Mouse (Mus musculus) MEL (cell line): Measurements from ENCODE around the gene Dnm1l. TPM values are rescaled to one million over a fixed set of nuclear protein-coding genes. Genes with fewer than 3 reads are reported as not detected.

Experiments used
- DNase-seq: peaks from one replicate; pipeline ENCODE4 v3.0.0; 2011; ENCODE audit warnings: low read depth, low spot score
- H3K27ac ChIP-seq: 2 replicates; pipeline ENCODE4 v1.5.1; 2012; ENCODE audit warnings: low read depth, mild to moderate bottlenecking, control low read depth, low read length, moderate library complexity; ENCODE audit not compliant: control insufficient read depth
- H3K27me3 ChIP-seq, 2 experiments: fragments of 150-350 bp in 1 of 2; sonication (generic) in 1 of 2; 2 replicates each; pipeline ENCODE4 v1.6.1; 2012; ENCODE audit warnings: low read length in 2 of 2, mild to moderate bottlenecking in 2 of 2, improper control_type of control experiment in 1 of 2, moderate library complexity in 1 of 2; ENCODE audit not compliant: insufficient read depth in 2 of 2, control insufficient read depth in 1 of 2
- H3K36me3 ChIP-seq, 2 experiments: 2 replicates each; pipeline ENCODE4 v1.6.1; 2012 to 2014; ENCODE audit warnings: low read length in 2 of 2, improper control_type of control experiment in 1 of 2, inconsistent platforms in 1 of 2, mild to moderate bottlenecking in 1 of 2; ENCODE audit not compliant: insufficient read depth in 2 of 2, control insufficient read depth in 1 of 2
- H3K4me1 ChIP-seq, 2 experiments: fragments of 150-350 bp in 1 of 2; sonication (generic) in 1 of 2; 2 replicates each; pipeline ENCODE4 v1.6.1; 2012; ENCODE audit warnings: low read length in 2 of 2, improper control_type of control experiment in 1 of 2, mild to moderate bottlenecking in 1 of 2; ENCODE audit not compliant: insufficient read depth in 2 of 2, control insufficient read depth in 1 of 2
- H3K4me3 ChIP-seq, 2 experiments: fragments of 150-350 bp in 1 of 2; sonication (generic) in 1 of 2; 2 replicates each; pipeline ENCODE4 v1.5.1; 2012; ENCODE audit warnings: low read depth in 2 of 2, low read length in 2 of 2, mild to moderate bottlenecking in 2 of 2, moderate library complexity in 2 of 2, control low read depth in 1 of 2, improper control_type of control experiment in 1 of 2; ENCODE audit not compliant: control insufficient read depth in 1 of 2, insufficient read depth in 1 of 2
- H3K79me2 ChIP-seq: 2 replicates; pipeline ENCODE4 v1.6.1; 2012; ENCODE audit warnings: mild to moderate bottlenecking, low read length, moderate library complexity; ENCODE audit not compliant: control insufficient read depth, poor library complexity, insufficient read depth
- H3K9ac ChIP-seq: 2 replicates; pipeline ENCODE4 v1.6.1; 2012; ENCODE audit warnings: low read depth, mild to moderate bottlenecking, control low read depth, low read length, moderate library complexity; ENCODE audit not compliant: control insufficient read depth, poor library complexity, severe bottlenecking
- H3K9me3 ChIP-seq: fragments of 150-350 bp; sonication (generic); replicated peaks from 2 replicates; pipeline ENCODE4 v1.6.1; 2012; ENCODE audit warnings: mild to moderate bottlenecking, low read length, improper control_type of control experiment, moderate library complexity; ENCODE audit not compliant: insufficient read depth
- CHD1 ChIP-seq: IDR thresholded peaks from 2 replicates; pipeline ENCODE4 v1.6.1; 2012; ENCODE audit warnings: low read depth, mild to moderate bottlenecking, inconsistent platforms, low read length, improper control_type of control experiment
- CHD2 ChIP-seq: IDR thresholded peaks from 2 replicates; pipeline ENCODE4 v1.6.1; 2011; ENCODE audit warnings: low read length, improper control_type of control experiment
- CTCF ChIP-seq, 3 experiments: IDR thresholded peaks in 2 of 3; conservative IDR thresholded peaks in 1 of 3; 2 replicates each; pipeline ENCODE4 v1.5.1; 2011 to 2012; ENCODE audit warnings: low read length in 3 of 3, low read depth in 2 of 3, mild to moderate bottlenecking in 2 of 3, improper control_type of control experiment in 1 of 3, inconsistent platforms in 1 of 3, mixed read lengths in 1 of 3, moderate library complexity in 1 of 3; ENCODE audit not compliant: control insufficient read depth in 1 of 3, insufficient read depth in 1 of 3, poor library complexity in 1 of 3, severe bottlenecking in 1 of 3
- E2F4 ChIP-seq: IDR thresholded peaks from 2 replicates; pipeline ENCODE4 v1.6.1; 2011; ENCODE audit warnings: low read depth, low read length, improper control_type of control experiment, borderline replicate concordance
- ELF1 ChIP-seq: IDR thresholded peaks from 2 replicates; pipeline ENCODE4 v1.6.1; 2014; ENCODE audit warnings: low read depth, mild to moderate bottlenecking, inconsistent platforms, low read length, improper control_type of control experiment, moderate library complexity
- ETS1 ChIP-seq: IDR thresholded peaks from 2 replicates; pipeline ENCODE4 v1.6.1; 2012; ENCODE audit warnings: low read depth, mild to moderate bottlenecking, inconsistent platforms, low read length, improper control_type of control experiment, moderate library complexity
- GABPA ChIP-seq: IDR thresholded peaks from 2 replicates; pipeline ENCODE4 v1.6.1; 2012; ENCODE audit warnings: low read depth, mild to moderate bottlenecking, inconsistent platforms, low read length, improper control_type of control experiment, moderate library complexity
- GATA1 ChIP-seq: IDR thresholded peaks from 2 replicates; pipeline ENCODE4 v1.6.1; 2011; ENCODE audit warnings: low read depth, low read length, improper control_type of control experiment
- JUND ChIP-seq: IDR thresholded peaks from 2 replicates; pipeline ENCODE4 v1.6.1; 2011; ENCODE audit warnings: low read depth, mild to moderate bottlenecking, improper control_type of control experiment, low read length
- MAFK ChIP-seq: IDR thresholded peaks from 2 replicates; pipeline ENCODE4 v1.6.1; 2011; ENCODE audit warnings: low read depth, mild to moderate bottlenecking, low read length, improper control_type of control experiment, borderline replicate concordance
- MAX ChIP-seq: IDR thresholded peaks from 2 replicates; pipeline ENCODE4 v1.6.1; 2011; ENCODE audit warnings: low read length, improper control_type of control experiment
- MEF2A ChIP-seq: IDR thresholded peaks from 2 replicates; pipeline ENCODE4 v1.6.1; 2014; ENCODE audit warnings: low read depth, mild to moderate bottlenecking, inconsistent platforms, low read length, improper control_type of control experiment; ENCODE audit not compliant: poor library complexity, insufficient replicate concordance, severe bottlenecking; ENCODE audit errors: extremely low read depth
- MXI1 ChIP-seq: IDR thresholded peaks from 2 replicates; pipeline ENCODE4 v1.6.1; 2011; ENCODE audit warnings: mild to moderate bottlenecking, low read depth, low read length, improper control_type of control experiment
- MYB ChIP-seq: IDR thresholded peaks from 2 replicates; pipeline ENCODE4 v1.6.1; 2011; ENCODE audit warnings: mild to moderate bottlenecking, low read depth, low read length, improper control_type of control experiment
- POLR2AphosphoS2 ChIP-seq: IDR thresholded peaks from 2 replicates; pipeline ENCODE4 v1.6.1; 2011; ENCODE audit warnings: low read length, improper control_type of control experiment
- RAD21 ChIP-seq: IDR thresholded peaks from 2 replicates; pipeline ENCODE4 v1.6.1; 2011; ENCODE audit warnings: mild to moderate bottlenecking, low read depth, low read length, improper control_type of control experiment
- SMC3 ChIP-seq: IDR thresholded peaks from 2 replicates; pipeline ENCODE4 v1.6.1; 2011; ENCODE audit warnings: low read depth, low read length, improper control_type of control experiment
- TBP ChIP-seq: IDR thresholded peaks from 2 replicates; pipeline ENCODE4 v1.8.0; 2011; ENCODE audit warnings: low read depth, low read length, improper control_type of control experiment
- TCF12 ChIP-seq: IDR thresholded peaks from 2 replicates; pipeline ENCODE4 v1.6.1; 2014; ENCODE audit warnings: low read depth, mild to moderate bottlenecking, inconsistent platforms, low read length, improper control_type of control experiment, moderate library complexity
- USF1 ChIP-seq: IDR thresholded peaks from 2 replicates; pipeline ENCODE4 v1.6.1; 2014; ENCODE audit warnings: low read depth, mild to moderate bottlenecking, inconsistent platforms, low read length, improper control_type of control experiment, moderate library complexity
- ZC3H11A ChIP-seq: IDR thresholded peaks from 2 replicates; pipeline ENCODE4 v1.6.1; 2012; ENCODE audit warnings: low read depth, mild to moderate bottlenecking, inconsistent platforms, low read length, improper control_type of control experiment
- ZKSCAN1 ChIP-seq: IDR thresholded peaks from 2 replicates; pipeline ENCODE4 v1.6.1; 2012; ENCODE audit warnings: low read depth, mild to moderate bottlenecking, inconsistent platforms, low read length, improper control_type of control experiment, moderate library complexity
- polyA plus RNA-seq, 2 experiments: library from polyadenylated mRNA; stranded (reverse) in 1 of 2; unstranded in 1 of 2; fragments of >175 nt in 1 of 2; fragments of >200 nt in 1 of 2; gene quantifications; 2 replicates each; pipeline versions ENCODE4 v1.2.1 to v1.2.4; 2012; ENCODE audit warnings: low replicate concordance in 2 of 2, low read depth in 1 of 2; ENCODE audit not compliant: insufficient read length in 2 of 2, insufficient read depth in 1 of 2, missing spikeins in 1 of 2
- total RNA-seq: library from RNA; depleted of rRNA; stranded (reverse); fragments of 300-350 nt; gene quantifications from 2 replicates; pipeline ENCODE4 v1.2.3, GENCODE M21; 2012

The Dnm1l gene
- total and polyA plus RNA-seq, 3 experiments, result 55.2 to 83.2 (median 62.3) TPM

DNA sequence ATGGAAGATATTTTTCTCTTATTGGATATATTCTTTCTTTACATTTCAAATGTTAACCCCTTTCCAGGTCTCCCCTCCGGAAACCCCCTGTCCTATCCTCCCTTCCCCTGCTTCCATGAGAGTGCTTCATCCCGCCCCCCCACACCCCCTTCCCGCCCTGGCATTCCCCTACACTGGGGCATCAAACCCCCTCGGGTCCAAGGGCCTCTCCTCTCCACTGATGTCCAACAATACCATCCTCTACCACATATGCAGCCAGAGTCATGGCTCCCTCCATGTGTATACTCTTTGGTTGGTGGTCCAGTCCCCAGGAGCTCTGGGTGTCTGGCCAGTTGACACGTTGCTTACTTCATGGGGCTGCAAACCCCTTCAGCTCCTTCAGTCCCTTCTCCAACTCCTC, 47.4 kb downstream of the Dnm1l start:
- H3K27ac ChIP-seq, result no peak overlapping the region
- no peak overlapping the region for H3K4me3 ChIP-seq
- no peaks in the 10 kb centered on the region for H3K9me3 ChIP-seq
- no peak overlapping the region for H3K9ac ChIP-seq
- H3K27me3 ChIP-seq, result no peaks in the 10 kb centered on the region
- H3K36me3 ChIP-seq, result peaks cover 0 to 43% of the 10 kb centered on the region in 2 experiments; a peak in 2 of 4 replicates
- DNase-seq, result no peak
- H3K4me1 ChIP-seq, result no peaks in the 10 kb centered on the region
- H3K79me2 ChIP-seq, result no peaks in the 10 kb centered on the region
- TF ChIP-seq POLR2AphosphoS2, result no peak
- no peak for TF ChIP-seq GABPA
- TF ChIP-seq E2F4, result no peak
- no peak for TF ChIP-seq SMC3
- TF ChIP-seq ELF1, result no peak
- no peak for TF ChIP-seq CHD2
- no peak for TF ChIP-seq TBP
- TF ChIP-seq CHD1, result no peak
- TF ChIP-seq MAFK, result no peak
- TF ChIP-seq GATA1, result no peak
- no peak for TF ChIP-seq MEF2A
- TF ChIP-seq USF1, result no peak
- no peak for TF ChIP-seq ETS1

DNA sequence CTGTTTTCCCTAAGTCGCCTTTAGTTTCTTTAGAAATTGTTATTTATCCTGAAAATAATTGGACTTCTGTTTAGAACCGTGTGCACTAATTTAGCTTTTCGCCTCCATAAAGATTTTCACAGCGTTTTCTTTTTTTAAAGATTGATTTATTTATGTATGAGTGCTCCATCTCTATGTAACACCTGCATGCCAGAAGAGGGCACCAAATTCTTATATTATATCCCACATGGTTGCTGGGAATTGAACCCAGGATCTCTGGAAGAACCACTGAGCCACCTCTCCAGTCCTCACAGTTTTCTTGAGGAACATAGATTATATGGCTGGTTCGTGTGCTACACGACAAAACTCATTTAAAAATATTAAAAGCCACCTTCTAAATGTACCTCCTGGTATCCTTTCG, 54.9 kb downstream of the Dnm1l start:
- peak overlapping the region; percentile 62; the same call in 1 of the 2 replicates for H3K27ac ChIP-seq
- H3K9ac ChIP-seq, result peak overlapping the region; percentile 95
- peaks cover 22% of the 10 kb centered on the region for H3K79me2 ChIP-seq
- TF ChIP-seq TCF12, result no peak
- TF ChIP-seq JUND, result no peak
- no peak for TF ChIP-seq ZKSCAN1
- TF ChIP-seq RAD21, result peak; percentile 35
- peak in 1 of 3 experiments; percentile 40; a peak in 2 of 6 replicates for TF ChIP-seq CTCF (IDR thresholded peaks at IDR 0.05 in 2 of 3, conservative IDR thresholded peaks at IDR 0.05 in 1 of 3; ENCODE audit: control insufficient read depth in 1 of 3, insufficient read depth in 1 of 3, low read depth in 2 of 3, low read length in 3 of 3, poor library complexity in 1 of 3, severe bottlenecking in 1 of 3)
- TF ChIP-seq ZC3H11A, result 0 out of 2 replicates have a peak, but pooled peaks have one; percentile 14
- TF ChIP-seq MAX, result no peak
- no peak for TF ChIP-seq MXI1
- TF ChIP-seq ETS1, result no peak
- no peak for TF ChIP-seq MYB
- H3K9me3 ChIP-seq, result no peaks in the 10 kb centered on the region
- no peaks in the 10 kb centered on the region; a peak in 1 of 4 replicates for H3K4me1 ChIP-seq
- H3K27me3 ChIP-seq, result peaks cover 0 to 2% of the 10 kb centered on the region in 2 experiments; a peak in 1 of 4 replicates
- DNase-seq, result peak; percentile 57
- H3K4me3 ChIP-seq, result peak overlapping the region; percentile 75 to 85
- peaks cover 5 to 18% of the 10 kb centered on the region in 2 experiments for H3K36me3 ChIP-seq
